Mouse (Mus musculus): ENCODE measurements around the gene 9130230L23Rik.

The 9130230L23Rik gene

GRCm38 (mm10) chr5:66004134-66004925 is at the start of gene 9130230L23Rik:
TSS of gene 9130230L23Rik (minus strand) at chr5:66004285.
- DNase-seq (ENCODE audit: low read depth, low spot score), result no peak

- no peak for DNase-seq (ENCODE audit: low read depth, low spot score)
Observed at GRCm38 (mm10) chr5:66052777-66053548, 48.9 kb upstream of the 9130230L23Rik start.

GRCm38 (mm10) chr5:66050841-66051240 is 46.8 kb upstream of the 9130230L23Rik start:
- no peak for DNase-seq (ENCODE audit: low read depth, low spot score)

GRCm38 (mm10) chr5:66046356-66046755 is 42.3 kb upstream of the 9130230L23Rik start:
- DNase-seq (ENCODE audit: low read depth, low spot score), result no peak

- DNase-seq (ENCODE audit: low read depth, low spot score), result no peak
Observed at GRCm38 (mm10) chr5:66043897-66044296, 39.8 kb upstream of the 9130230L23Rik start.

- DNase-seq (ENCODE audit: low read depth, low spot score), result no peak
Observed at GRCm38 (mm10) chr5:66042651-66043340, 38.7 kb upstream of the 9130230L23Rik start.

- no peak for DNase-seq (ENCODE audit: low read depth, low spot score)
Observed at GRCm38 (mm10) chr5:66040744-66041279, 36.7 kb upstream of the 9130230L23Rik start.

- no peak for DNase-seq (ENCODE audit: low read depth, low spot score)
Observed at GRCm38 (mm10) chr5:66039813-66040212, 35.7 kb upstream of the 9130230L23Rik start.

- no peak for DNase-seq (ENCODE audit: low read depth, low spot score)
Observed at GRCm38 (mm10) chr5:66037066-66037465, 33.0 kb upstream of the 9130230L23Rik start.

- DNase-seq (ENCODE audit: low read depth, low spot score), result no peak
Observed at GRCm38 (mm10) chr5:66036440-66037054, 32.5 kb upstream of the 9130230L23Rik start.

GRCm38 (mm10) chr5:66034375-66035195 is 30.5 kb upstream of the 9130230L23Rik start:
- DNase-seq (ENCODE audit: low read depth, low spot score), result no peak

- no peak for DNase-seq (ENCODE audit: low read depth, low spot score)
Observed at GRCm38 (mm10) chr5:66032826-66033225, 28.7 kb upstream of the 9130230L23Rik start.

GRCm38 (mm10) chr5:66031699-66032098 is 27.6 kb upstream of the 9130230L23Rik start:
- no peak for DNase-seq (ENCODE audit: low read depth, low spot score)

GRCm38 (mm10) chr5:66028232-66028631 is 24.1 kb upstream of the 9130230L23Rik start:
- no peak for DNase-seq (ENCODE audit: low read depth, low spot score)

- DNase-seq (ENCODE audit: low read depth, low spot score), result no peak
Observed at GRCm38 (mm10) chr5:66027206-66027605, 23.1 kb upstream of the 9130230L23Rik start.

- DNase-seq (ENCODE audit: low read depth, low spot score), result no peak
Observed at GRCm38 (mm10) chr5:66026796-66027195, 22.7 kb upstream of the 9130230L23Rik start.

GRCm38 (mm10) chr5:66015449-66015961 is 11.4 kb upstream of the 9130230L23Rik start:
- no peak for DNase-seq (ENCODE audit: low read depth, low spot score)

- no peak for DNase-seq (ENCODE audit: low read depth, low spot score)
Observed at GRCm38 (mm10) chr5:66014437-66014836, 10.4 kb upstream of the 9130230L23Rik start.

GRCm38 (mm10) chr5:66013999-66014398 is 9.9 kb upstream of the 9130230L23Rik start:
- no peak for DNase-seq (ENCODE audit: low read depth, low spot score)

- no peak for DNase-seq (ENCODE audit: low read depth, low spot score)
Observed at GRCm38 (mm10) chr5:66008245-66008967, 4.3 kb upstream of the 9130230L23Rik start.
